10 mouse cellular contexts compared by ENCODE assay signal in the genomic region with DNA sequence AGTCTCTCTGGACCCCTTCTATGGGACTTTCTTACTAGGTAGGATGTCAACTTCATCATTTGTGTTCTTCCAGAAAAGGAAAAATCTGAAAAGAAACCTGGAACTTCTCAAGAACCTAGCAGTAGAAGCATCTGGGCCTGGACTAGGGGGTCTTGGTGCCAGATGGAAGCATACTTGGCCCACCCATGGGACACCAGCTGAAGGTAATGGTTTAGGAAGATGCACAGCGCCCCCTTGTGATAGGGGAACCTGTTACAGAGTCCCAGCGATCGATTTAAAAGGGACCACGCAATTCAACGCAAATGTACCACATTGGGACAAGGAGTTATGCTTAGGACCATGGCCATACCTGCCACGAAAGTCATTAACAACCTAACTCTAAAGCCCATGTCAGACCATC. TPM values are rescaled to one million over a fixed set of nuclear protein-coding genes. Genes with fewer than 3 reads are reported as not detected.
DNase-seq lines count a peak whose midpoint lies in the region; ATAC-seq lines count a peak whose summit lies in the region.
"Had no signal": no experiment of that assay in that cellular context is flagged by ENCODE, and none has a peak within 500 bp of the region (broad histone marks: within the 10 kb centered on the region; RNA-seq: fewer than 3 reads in every experiment).

No protein-coding gene starts in this region.

- H3K9ac ChIP-seq in midbrain, embryonic 13.5 days (replicated peaks), result no peak overlapping the region
- H3K9ac ChIP-seq: heart, embryonic 13.5 days had no signal

- no peak overlapping the region for H3K4me2 ChIP-seq in midbrain, embryonic 13.5 days (replicated peaks)
- H3K4me2 ChIP-seq: heart, embryonic 13.5 days had no signal

- WGBS in midbrain, embryonic 10.5 days, result 29% methylated on average over 6 of the region's 6 CpGs
- WGBS in midbrain, embryonic 13.5 days, result 32% methylated on average over 6 of the region's 6 CpGs

- no peaks in the 10 kb centered on the region for H3K4me1 ChIP-seq in midbrain, embryonic 10.5 days
- no peaks in the 10 kb centered on the region for H3K4me1 ChIP-seq in midbrain, embryonic 13.5 days (replicated peaks)
- H3K4me1 ChIP-seq: heart, embryonic 13.5 days; megakaryocyte, embryonic 14.5 days had no signal

- ATAC-seq in CD4-positive, CD25-positive, alpha-beta regulatory T cell, adult 4 months, result no peak
- no peak for ATAC-seq in midbrain, embryonic 13.5 days

- peaks cover 19% of the 10 kb centered on the region for H3K27me3 ChIP-seq in midbrain, embryonic 10.5 days (ENCODE audit: low read depth, poor library complexity, severe bottlenecking)
- H3K27me3 ChIP-seq in midbrain, embryonic 13.5 days, result 0 out of 2 replicates have a peak, but pooled peaks cover 5% of the 10 kb centered on the region

- intact Hi-C loops in left cerebral cortex, postnatal 25 days (cut with DNase I), result loop anchor here (2.0 kb wide), 1 partner anchor 98 kb away; no protein-coding TSS in a partner anchor

- no peak overlapping the region for H3K27ac ChIP-seq in midbrain, embryonic 10.5 days (replicated peaks)
- H3K27ac ChIP-seq in midbrain, embryonic 13.5 days, result no peak overlapping the region
- H3K27ac ChIP-seq: heart, embryonic 13.5 days had no signal

- H3K36me3 ChIP-seq in midbrain, embryonic 10.5 days, result no peaks in the 10 kb centered on the region
- H3K36me3 ChIP-seq in midbrain, embryonic 13.5 days, result no peaks in the 10 kb centered on the region
- H3K36me3 ChIP-seq: heart, embryonic 13.5 days had no signal

- peak; percentile 32 for DNase-seq in CD4-positive, CD25-positive, alpha-beta regulatory T cell, adult 2 months (ENCODE audit: low read depth, low spot score)
- DNase-seq in midbrain, embryonic 10.5 days (ENCODE audit: low spot score), result peak; percentile 20
- DNase-seq in brain, adult 2 months (ENCODE audit: low read depth, low spot score), result peak; percentile 64
- DNase-seq in heart, adult 8-10 months (ENCODE audit: low spot score), result peak; percentile 15
- DNase-seq in left cerebral cortex, postnatal 25 days (ENCODE audit: low spot score in 2 of 2), result peak; percentile 21 to 24
- DNase-seq in skeletal muscle tissue, adult 2 months (ENCODE audit: low read depth, low spot score), result peak; percentile 46

- no peaks in the 10 kb centered on the region for H3K9me3 ChIP-seq in midbrain, embryonic 10.5 days (replicated peaks)
- no peaks in the 10 kb centered on the region for H3K9me3 ChIP-seq in midbrain, embryonic 13.5 days
- H3K9me3 ChIP-seq: heart, embryonic 13.5 days; megakaryocyte, embryonic 14.5 days had no signal

- no peak overlapping the region for H3K4me3 ChIP-seq in midbrain, embryonic 10.5 days
- no peak overlapping the region for H3K4me3 ChIP-seq in midbrain, embryonic 13.5 days (replicated peaks)
- H3K4me3 ChIP-seq: heart, embryonic 13.5 days; megakaryocyte, embryonic 14.5 days had no signal

RNA-seq across cellular contexts. Expression of a gene that starts 36.0 kb away (rescaled TPM):
- not detected for polyA plus RNA-seq in CD4-positive, CD25-positive, alpha-beta regulatory T cell, adult 4 months (2017; shearing (Covaris generic))
- polyA plus RNA-seq in midbrain, embryonic 10.5 days (2016; fragmentation: Nextera tagmentation; extraction: Ambion mirVana), result 0.07 TPM in 2 replicates
- 0.69 and 0.77 TPM in 2 replicates for polyA plus RNA-seq in midbrain, embryonic 13.5 days (2015; fragmentation: Nextera tagmentation; extraction: Ambion mirVana)
- 1 to 10 TPM; 2.3 to 6.3 (median 3.3) TPM for total RNA-seq in heart, adult 8-10 months (2022)
- 10 to 100 TPM; 11.3 to 16.6 TPM for total RNA-seq in left cerebral cortex, postnatal 25 days (2021)
- polyA plus RNA-seq: heart, embryonic 13.5 days had no signal
